Mouse (Mus musculus) myocyte (in vitro differentiated cells): ENCODE data around the gene Gm48551.

Experiments used
- MAX ChIP-seq: IDR thresholded peaks from one replicate; pipeline ENCODE4 v1.6.1; 2011; ENCODE audit warnings: low read depth, mild to moderate bottlenecking, control low read depth
- MYOG ChIP-seq, 3 experiments: IDR thresholded peaks; one replicate each; pipeline ENCODE4 v1.6.1; 2011; ENCODE audit warnings: control low read depth in 2 of 3, low read depth in 2 of 3, mild to moderate bottlenecking in 2 of 3; ENCODE audit not compliant: insufficient read length in 2 of 3, control insufficient read depth in 1 of 3, insufficient read depth in 1 of 3
- POLR2A ChIP-seq: IDR thresholded peaks from one replicate; pipeline ENCODE4 v1.6.1; 2011; ENCODE audit warnings: low read depth, mild to moderate bottlenecking, control low read depth, moderate library complexity; ENCODE audit not compliant: insufficient read length
- POLR2AphosphoS2 ChIP-seq: IDR thresholded peaks from one replicate; pipeline ENCODE4 v1.6.1; 2011; ENCODE audit warnings: low read depth, control low read depth; ENCODE audit not compliant: insufficient read length
- REST ChIP-seq: IDR thresholded peaks from one replicate; pipeline ENCODE4 v1.6.1; 2011; ENCODE audit warnings: mild to moderate bottlenecking, control low read depth, moderate library complexity; ENCODE audit not compliant: insufficient read depth, insufficient read length
- USF1 ChIP-seq: IDR thresholded peaks from one replicate; pipeline ENCODE4 v1.6.1; 2011; ENCODE audit warnings: low read depth, mild to moderate bottlenecking, control low read depth, moderate library complexity

GRCm38 (mm10) chr10:81431526-81432168 lies 47.4 kb downstream of the Gm48551 start:
- TF ChIP-seq POLR2A = no peak
- TF ChIP-seq MAX = no peak
- TF ChIP-seq POLR2AphosphoS2 = no peak
- peak; percentile 58 for TF ChIP-seq USF1
- TF ChIP-seq REST = no peak
- no peak for TF ChIP-seq MYOG (IDR thresholded peaks at IDR 0.05; ENCODE audit: control insufficient read depth in 1 of 3, insufficient read depth in 1 of 3, insufficient read length in 2 of 3, low read depth in 2 of 3)
